Mouse (Mus musculus): ENCODE results near the gene Cenpx.
A peak's percentile ranks its signal among the peaks of the same experiment; 100 is the strongest.
"Not testable (repeated sequence)": the region's sequence is repeated elsewhere in the genome, so short reads cannot be mapped to it uniquely, and the experiment has no call there.

Cenpx gene

DNA sequence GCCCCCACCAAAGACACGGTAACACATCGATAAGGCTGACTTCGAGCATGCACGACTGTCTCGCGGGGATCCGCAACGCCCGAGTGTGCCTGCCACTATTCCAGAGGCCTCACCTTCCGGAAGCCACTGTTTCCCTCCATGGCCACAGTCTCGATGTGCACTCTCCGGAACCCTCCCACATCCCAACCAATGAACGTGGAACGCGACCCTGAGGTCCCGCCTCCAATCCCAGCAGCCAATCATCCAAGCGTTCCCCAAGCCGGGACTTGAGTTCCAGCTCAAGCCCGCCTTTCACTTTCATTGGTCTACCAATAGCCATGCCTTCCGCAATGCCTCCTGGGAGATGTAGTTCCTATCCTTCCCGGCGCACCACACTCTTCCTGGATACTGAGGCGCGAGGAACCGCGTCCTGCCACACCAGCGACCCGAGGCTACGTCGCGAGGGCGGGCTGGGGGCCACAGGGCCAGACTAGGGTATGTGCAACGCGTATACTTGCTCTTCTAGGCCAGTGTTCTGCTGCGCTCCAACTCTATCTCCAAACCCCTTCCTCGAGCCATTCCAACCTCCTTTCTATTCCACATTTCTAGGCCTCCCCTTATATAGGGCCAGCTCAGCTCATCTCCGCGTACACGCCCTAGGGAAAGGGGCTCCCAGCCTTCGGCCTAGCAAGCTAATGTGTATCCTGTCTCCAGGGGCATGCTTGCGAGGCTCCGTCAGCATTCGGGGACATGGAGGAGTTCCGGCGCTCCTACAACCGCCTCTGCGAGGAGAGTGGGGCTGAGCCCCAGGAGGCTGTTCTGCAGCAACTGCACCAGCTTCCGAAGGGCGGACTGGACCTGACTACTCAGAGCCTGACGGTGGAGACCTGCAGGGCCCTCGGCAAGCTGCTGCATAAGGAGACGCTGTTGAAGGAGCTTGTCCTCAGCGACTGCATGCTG is at the start of gene Cenpx, which contains the start of gene Lrrc45:
Gene Cenpx (minus strand): TSS at position 159 of the 939 bp plus-strand sequence.
Gene Lrrc45 (plus strand): TSS at position 346 of the 939 bp plus-strand sequence.
- peak; percentile 98 for DNase-seq (ENCODE audit: low read depth, low spot score)

DNA sequence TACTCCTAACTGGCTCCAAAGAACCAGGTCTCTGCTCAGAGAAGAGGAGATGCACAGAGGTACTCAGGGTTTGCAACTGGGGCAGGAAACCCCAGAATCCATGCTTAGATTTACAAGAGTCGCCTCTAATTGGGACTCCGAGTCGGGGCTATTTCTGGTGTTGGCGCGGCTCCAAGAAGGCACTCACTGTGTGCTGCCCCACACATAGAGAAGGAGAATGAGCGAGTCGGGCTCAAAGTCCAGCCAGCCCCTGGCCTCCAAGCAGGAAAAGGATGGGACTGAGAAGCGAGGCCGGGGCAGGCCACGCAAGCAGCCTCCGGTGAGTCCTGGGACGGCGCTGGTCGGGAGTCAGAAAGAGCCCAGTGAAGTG is 49.1 kb upstream of the Cenpx start, which contains the start of gene Hmga1b:
Gene Hmga1b (plus strand): TSS at position 123 of the 370 bp plus-strand sequence.
- DNase-seq (ENCODE audit: low read depth, low spot score), result not testable (repeated sequence)

DNA sequence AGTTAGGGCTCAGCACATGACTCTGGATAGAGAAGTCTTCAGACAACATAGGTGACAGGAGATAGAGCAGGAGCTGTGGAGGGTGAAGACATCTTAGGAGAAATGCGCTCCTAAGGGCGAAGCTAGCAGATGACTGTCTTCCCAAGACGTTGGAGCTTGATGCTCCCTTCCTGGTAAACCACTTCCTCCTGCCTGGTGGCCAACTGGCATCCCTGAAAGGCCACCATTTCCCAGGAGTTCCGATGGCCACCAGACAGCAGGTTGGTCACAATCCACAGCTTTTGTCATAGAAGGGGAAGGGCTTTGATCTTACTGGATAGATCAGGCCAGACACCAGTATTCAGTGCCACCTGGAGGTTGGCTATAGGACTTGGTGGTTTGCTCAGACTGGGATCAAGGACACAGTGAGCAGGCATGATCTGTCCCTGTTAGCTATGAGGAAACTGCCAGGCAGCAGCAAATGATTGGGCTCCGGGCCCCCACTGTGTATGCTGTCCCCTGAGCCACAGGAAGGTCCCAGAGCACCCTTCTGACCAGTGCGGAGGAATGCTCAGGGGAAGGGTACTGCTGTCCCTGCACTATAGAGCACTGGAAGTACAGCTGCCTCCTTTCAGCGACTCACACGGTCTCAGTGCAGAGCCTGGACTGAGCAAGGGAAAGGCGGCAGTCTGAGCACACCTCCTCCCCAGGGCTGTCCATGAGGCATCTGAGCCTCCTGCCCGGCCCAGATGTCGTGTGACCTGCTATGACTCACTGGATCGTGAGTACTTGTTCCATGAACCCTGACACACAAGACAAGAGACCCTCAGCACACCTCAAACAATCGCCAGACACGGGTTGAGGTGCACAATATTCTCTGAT is 48.5 kb upstream of the Cenpx start:
- no peak for DNase-seq (ENCODE audit: low read depth, low spot score)

DNA sequence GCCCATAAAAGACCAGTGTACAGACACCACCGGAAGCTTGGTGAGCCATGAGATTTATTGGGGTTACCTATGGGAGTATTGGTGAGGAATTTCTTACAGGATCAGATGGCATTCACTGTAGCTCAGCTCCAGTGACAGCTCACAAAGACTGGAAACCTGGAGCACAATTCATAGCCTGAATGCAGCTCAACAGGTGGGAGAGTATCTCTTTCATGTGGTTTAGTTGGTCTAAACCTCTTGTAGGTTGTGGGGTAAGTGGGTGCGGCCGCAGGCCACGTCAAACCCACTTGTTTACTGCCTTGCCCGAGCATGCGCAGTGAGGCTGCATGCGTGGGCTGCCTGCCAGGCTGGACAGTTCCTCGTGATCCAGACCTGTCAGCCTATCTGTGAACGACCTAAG is 46.7 kb upstream of the Cenpx start:
- DNase-seq (ENCODE audit: low read depth, low spot score), result no peak

DNA sequence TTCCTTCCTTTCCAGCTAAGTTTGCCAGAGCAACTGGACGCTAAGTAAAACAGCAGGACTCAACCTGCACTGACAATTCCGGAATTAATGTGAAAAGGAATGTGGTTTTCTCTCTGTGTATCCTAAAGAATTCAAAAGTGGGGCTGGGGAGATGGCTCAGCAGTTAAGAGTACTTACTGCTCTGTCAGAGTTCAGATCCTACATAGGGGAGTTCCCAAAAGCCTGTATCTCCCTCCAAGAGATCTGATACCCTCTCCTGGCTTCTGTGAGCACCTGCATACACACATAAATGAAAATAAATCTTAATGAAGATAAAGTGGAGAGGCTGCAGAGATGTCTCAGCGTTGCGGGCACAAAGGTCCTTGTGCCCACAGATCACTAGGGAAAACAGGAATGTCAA is 38.1 kb upstream of the Cenpx start:
- no peak for DNase-seq (ENCODE audit: low read depth, low spot score)

DNA sequence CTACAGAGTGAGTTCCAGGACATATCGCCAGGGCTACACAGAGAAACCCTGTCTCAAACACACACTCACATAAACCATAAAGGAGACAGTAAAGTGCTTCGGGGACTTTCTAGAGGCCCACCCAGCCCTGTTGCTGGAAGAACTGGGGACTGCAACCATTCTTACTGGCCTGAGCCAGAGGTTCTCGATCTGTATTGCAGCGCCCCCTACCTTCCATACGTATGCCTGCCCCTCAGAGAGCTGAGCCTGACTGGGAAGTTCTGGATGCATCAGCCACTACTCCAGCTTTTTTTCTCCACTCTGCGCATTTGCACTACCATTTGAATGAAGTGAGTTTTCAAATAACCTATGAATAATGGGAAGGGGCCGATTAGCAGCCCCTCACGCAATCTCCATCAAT is 35.9 kb upstream of the Cenpx start:
- peak; percentile 77 for DNase-seq (ENCODE audit: low read depth, low spot score)

DNA sequence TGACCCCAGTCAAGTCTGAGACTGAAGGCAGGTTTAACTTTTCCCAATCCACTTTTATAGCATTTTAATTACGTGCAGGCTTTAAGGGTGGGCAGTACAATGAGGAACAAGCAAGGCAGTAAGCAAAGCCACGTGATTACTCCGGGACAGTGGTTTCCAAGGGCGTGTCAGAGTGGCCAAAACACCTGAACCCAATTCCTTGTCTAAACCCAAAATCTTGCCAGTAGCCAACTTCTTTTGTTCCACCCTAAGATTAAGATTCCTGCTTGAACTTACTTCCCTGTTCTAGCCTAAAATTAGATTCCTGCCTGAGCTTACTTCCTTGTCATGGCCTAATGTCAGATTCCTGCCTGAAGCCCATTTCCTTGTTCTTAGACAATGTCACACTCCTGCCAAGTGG is 34.4 kb upstream of the Cenpx start:
- no peak for DNase-seq (ENCODE audit: low read depth, low spot score)

DNA sequence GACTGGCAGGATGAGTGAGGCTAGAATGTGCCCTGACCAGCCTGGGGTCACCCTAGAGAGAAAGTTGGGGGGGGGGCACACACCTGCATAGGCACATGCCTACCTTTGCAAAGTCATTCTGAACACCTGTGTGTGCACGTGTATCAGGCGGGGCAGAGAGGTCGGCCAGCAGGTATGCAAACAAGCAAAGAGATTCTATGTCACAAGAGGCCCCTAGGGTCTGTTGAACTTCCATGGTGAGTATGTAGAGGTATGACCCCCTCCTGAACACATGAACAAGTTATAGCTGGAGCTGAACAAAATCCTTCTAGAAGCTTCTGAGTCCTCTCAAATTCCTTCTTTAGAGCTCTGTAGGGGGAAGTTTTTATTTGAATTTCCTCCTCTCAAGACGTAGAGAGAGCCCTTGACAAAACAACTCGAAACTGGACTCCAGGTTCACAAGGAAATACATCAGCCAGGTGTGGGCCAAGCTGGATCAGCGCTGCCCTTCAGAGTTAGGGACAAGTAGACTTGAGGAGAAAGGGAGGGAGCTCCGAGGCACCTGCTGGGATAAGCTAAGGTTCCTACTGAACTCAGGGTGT is 30.7 kb upstream of the Cenpx start:
- no peak for DNase-seq (ENCODE audit: low read depth, low spot score)

DNA sequence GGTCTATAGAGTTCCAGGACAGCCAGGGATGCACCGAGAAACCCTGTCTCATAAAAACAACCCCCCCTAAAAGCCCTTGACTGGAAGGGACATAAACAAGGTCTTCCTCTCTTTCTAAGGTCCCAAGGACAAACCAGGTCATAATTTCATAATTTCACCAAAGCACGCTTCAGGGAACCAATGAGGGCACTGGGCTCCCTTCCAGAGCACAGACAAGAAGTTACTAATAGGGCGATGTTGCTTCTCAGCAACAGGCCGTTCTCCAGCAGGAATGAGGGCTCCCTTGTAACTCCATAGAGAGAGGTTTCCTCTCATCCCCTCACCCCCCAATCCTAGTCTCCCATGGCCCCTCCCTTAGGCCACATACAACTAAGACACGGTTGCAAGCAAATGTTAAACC is 27.4 kb upstream of the Cenpx start:
- no peak for DNase-seq (ENCODE audit: low read depth, low spot score)

DNA sequence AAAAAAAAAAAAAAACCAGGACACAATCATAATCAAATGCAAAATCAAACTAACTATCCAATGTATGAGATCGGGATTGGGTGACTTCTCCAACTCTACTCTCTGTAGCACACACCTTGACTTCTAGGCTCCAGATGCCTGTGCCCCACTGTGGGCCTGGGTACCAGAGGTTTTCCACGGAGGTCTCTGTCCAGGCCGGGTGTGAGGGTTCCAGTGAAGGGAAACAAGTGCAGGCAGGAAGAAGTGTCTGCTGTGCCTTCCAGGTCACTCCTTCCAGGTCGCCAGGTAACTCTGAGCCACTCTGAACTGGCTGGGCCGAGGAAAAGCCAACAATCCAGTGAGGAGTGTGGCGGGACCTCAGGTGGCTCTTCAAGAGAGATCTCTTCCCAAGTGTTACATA is 22.9 kb upstream of the Cenpx start:
- no peak for DNase-seq (ENCODE audit: low read depth, low spot score)

DNA sequence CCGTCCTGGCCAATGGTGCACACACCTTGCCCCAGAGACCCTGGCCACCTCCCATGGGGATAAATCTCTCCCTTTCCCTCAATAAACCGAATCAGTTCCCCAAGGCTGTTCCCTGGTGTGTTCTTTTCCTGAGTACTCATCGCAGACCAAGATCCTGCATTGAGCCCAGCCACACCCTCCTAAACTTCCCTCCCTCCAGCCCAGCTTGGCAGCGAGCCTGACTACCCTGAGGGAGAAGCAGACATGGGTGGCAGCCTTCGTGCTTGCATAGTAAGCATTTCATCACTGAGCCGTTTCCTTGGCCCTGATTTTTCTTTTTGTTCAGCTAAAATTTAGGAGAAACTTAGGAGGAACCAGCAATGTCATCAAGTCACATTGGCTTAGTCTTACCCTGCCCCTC is 20.0 kb upstream of the Cenpx start:
- DNase-seq (ENCODE audit: low read depth, low spot score), result no peak

DNA sequence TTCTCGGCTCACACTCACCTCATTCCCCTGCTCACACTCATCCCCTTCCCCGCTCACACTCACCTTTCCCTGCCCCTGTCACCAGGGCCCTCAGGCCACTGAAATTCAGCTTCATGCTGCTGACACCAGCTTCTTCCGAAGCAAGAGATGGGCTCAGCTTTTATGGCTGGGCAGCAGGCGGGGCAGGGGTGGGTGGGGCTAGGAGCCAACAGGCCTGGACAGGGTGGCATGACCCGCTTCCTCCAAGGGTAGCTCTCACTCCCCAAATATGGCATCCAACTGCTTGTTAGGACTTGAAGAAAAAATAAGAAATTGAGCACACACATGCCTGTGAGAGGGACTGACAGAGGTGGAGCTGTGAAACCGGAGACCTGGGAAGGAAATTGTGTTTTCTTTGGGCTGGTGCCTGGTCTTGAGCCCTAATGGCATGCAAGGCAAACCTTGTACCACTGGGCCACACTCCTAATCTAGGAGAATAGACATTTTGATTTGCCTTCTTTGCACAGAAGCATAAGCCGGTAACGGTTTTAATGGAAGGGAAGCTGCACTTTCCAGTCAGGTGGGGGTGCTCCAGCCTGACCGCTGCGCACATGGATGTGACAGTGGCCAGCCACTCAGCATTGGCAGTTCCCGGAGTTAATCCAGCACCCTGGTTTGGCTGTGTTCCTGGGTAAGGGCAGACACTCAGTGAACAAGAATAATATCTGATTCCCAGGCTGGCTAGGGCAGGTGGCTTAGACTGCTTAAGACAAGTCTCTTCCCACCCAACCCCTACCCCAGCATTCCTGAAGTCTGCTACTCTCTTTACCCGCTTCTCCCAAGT is 18.5 kb upstream of the Cenpx start, which contains the start of gene Cbr2:
Gene Cbr2 (minus strand): TSS at position 257 of the 823 bp plus-strand sequence.
- no peak for DNase-seq (ENCODE audit: low read depth, low spot score)

DNA sequence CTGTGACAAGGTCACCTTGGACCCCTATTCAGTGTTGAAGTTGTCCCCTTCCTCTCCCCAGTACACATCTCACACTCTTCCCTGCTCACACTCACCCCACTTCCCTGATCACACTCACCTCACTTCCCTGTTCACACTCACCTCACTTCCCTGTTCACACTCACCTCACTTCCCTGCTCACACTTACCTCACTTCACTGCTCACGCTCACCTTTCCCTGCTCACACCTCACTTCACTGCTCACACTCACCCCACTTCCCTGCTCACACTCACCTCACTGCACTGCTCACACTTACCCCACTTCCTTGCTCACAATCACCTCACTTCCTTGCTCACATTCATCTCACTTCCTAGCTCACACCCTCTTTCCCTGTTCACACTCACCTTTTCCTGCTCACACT is 17.9 kb upstream of the Cenpx start:
- no peak for DNase-seq (ENCODE audit: low read depth, low spot score)

DNA sequence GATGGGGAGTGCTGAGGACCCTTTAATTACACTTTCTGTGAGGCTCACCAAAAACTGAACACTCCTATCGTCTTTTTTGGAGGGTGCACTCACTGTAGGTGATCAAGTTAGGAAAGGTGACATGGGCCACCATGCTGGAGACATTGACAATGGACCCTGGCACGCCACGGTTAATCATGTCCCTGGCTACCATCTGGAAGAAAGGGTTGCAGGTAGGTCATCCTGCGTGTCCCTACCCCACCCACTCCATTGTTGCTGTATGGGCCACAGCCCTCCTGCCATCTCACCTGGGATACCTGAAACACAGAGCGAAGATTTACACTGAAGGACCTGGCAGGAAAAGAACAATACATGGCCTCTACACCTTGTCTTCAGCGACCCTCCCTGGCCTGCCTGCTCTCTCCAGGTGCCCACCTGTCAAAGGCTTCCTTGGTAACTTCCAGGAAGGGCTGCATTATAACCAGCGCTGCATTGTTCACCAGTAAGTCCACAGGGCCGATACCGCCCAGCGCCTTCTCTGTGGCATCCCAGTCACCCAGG is 16.9 kb upstream of the Cenpx start:
- DNase-seq (ENCODE audit: low read depth, low spot score), result no peak

DNA sequence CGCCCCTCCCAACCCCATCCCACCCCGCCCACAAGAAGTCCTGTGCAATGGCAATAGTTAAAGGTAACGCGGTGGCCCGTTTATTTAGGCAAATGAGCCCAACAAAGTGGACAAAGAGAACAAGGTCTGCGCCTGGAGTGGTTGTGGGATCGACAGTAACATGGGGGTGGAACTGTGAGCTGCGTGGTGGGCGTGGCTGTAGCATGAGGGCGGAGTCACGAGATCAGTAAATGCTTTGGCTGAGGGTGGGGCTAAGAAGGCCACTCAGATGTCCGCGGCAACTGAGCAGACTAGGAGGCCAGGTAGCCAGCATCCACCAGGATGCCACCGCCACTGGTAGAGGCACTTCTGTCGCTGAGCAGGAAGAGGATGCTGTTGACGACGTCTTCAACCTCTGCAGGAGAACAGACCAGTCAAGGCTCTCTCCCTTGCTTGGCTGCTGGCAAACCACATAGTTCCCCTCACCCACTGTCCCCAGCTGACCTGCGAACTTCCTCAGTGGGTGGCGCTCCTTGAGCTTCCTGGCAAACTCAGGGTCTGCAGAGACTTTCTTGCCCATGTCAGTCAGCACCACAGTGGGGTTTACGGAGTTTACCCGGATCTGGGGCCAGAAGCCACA is 16.0 kb upstream of the Cenpx start:
- DNase-seq (ENCODE audit: low read depth, low spot score), result peak; percentile 62

DNA sequence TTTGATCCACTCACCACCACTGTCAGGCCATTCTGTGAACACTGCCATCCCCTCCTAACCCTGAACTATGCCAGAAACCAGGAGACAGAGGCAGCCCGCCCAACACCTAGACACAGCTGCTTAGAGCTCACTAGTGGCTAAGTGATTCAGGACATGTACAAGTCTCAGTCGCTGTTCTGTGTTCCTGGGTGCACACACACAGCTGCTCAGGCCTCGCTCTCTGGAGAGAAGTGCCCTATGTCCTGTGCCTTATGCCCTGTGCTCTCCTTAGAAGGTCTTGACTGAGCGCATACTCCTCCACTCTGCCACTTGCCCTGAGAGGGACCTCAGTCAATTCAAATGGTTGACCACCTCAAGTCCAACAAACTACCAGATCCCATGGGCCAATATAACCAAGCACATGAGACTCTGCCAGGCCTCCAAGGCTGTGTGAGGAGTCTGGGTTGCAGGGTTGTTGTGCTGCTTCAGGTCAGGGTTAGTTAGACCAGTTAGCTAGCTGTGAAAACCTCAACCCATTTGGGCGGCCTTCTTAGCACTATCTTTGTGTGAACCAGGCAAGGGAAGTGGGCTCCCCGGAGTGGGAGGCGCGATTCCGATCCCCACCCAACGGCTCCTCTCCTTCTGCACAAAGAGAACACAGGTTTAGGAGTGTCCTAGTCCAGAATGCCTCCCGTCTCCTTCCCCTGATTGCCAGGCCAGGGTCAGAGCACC is 15.1 kb upstream of the Cenpx start:
- DNase-seq (ENCODE audit: low read depth, low spot score), result no peak

DNA sequence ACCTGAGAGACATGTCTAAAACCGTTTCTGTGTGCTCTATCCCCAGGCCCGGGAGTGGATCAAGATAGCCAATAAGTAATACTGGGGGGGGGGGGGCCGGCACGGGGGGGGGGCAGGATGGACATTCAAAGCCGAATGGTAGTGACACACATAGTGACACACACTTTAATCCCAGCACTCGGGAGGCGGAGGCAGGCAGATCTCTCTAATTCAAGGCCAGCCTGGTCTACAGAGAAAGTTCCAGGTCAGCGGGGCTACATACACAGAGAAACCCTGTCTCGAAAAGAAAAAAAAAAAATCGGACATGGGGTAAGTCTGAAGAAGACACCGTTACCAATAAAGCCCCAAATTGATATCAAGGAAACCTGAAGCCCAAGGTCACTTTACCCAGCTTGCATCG is 14.0 kb upstream of the Cenpx start:
- DNase-seq (ENCODE audit: low read depth, low spot score), result no peak

DNA sequence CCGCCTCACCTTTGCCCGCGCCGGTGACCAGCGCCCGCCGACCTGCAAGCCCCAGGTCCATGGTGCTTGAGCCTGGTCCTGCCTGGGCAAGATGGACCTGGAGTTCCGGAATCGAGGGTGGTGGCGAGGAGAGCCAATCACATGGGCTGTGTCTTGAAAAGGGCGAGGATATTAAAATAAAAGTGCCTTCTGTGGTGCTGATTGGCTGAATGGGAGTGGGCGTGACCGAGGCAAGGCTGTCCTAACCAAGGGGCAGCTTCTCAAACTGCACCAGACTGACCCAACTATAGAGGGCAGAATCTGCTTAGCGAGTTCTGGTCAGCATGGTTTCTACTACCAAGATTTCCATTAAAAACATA is 13.6 kb upstream of the Cenpx start, which contains the start of gene Dcxr:
Gene Dcxr (minus strand): TSS at position 113 of the 359 bp plus-strand sequence.
- DNase-seq (ENCODE audit: low read depth, low spot score), result peak; percentile 75

Data from CD4-positive, CD25-positive, alpha-beta regulatory T cell, adult 2 months (primary cell).